Mouse (Mus musculus): ENCODE results near the gene Pdxp. TPM values are rescaled to one million over a fixed set of nuclear protein-coding genes. Genes with fewer than 3 reads are reported as not detected.
A peak's percentile ranks its signal among the peaks of the same experiment; 100 is the strongest.

Pdxp gene
- polyA plus RNA-seq, 1 experiment from 2014 or later = 5.9 TPM

- no peaks in the 10 kb centered on the region for H3K9me3 ChIP-seq (replicated peaks; ENCODE audit: control insufficient read depth, low read length)
- peak overlapping the region; percentile 60 for H3K27ac ChIP-seq (ENCODE audit: low read length)
- 75% methylated on average over 2 of the region's 2 CpGs for WGBS
- H3K9ac ChIP-seq (ENCODE audit: low read length) = peak overlapping the region; percentile 43; the same call in 1 of the 2 replicates
- H3K4me2 ChIP-seq (ENCODE audit: low read depth, low read length) = no peak overlapping the region
- H3K36me3 ChIP-seq (ENCODE audit: control insufficient read depth, insufficient read depth, low read length) = peaks cover 13% of the 10 kb centered on the region; the same call in 1 of the 2 replicates
- no peak for ATAC-seq (ENCODE audit: insufficient read depth, low FRiP score)
- H3K4me1 ChIP-seq (ENCODE audit: control insufficient read depth, insufficient read depth, low read length) = peaks cover 53% of the 10 kb centered on the region
- H3K27me3 ChIP-seq (ENCODE audit: control insufficient read depth, insufficient read depth, low read length) = no peaks in the 10 kb centered on the region
- no peak overlapping the region for H3K4me3 ChIP-seq (replicated peaks; ENCODE audit: low read length)
Measured at GRCm38 (mm10) chr15:78895741-78896140, 18.0 kb upstream of the Pdxp start.

- peak overlapping the region; percentile 43; the same call in 1 of the 2 replicates for H3K9ac ChIP-seq (ENCODE audit: low read length)
- H3K4me1 ChIP-seq (ENCODE audit: control insufficient read depth, insufficient read depth, low read length) = peaks cover 57% of the 10 kb centered on the region
- peaks cover 9% of the 10 kb centered on the region; the same call in 1 of the 2 replicates for H3K36me3 ChIP-seq (ENCODE audit: control insufficient read depth, insufficient read depth, low read length)
- 69% methylated on average over 3 of the region's 3 CpGs for WGBS
- H3K27me3 ChIP-seq (ENCODE audit: control insufficient read depth, insufficient read depth, low read length) = no peaks in the 10 kb centered on the region
- H3K27ac ChIP-seq (ENCODE audit: low read length) = peak overlapping the region; percentile 60
- no peaks in the 10 kb centered on the region for H3K9me3 ChIP-seq (replicated peaks; ENCODE audit: control insufficient read depth, low read length)
- H3K4me3 ChIP-seq (replicated peaks; ENCODE audit: low read length) = no peak overlapping the region
- no peak for ATAC-seq (ENCODE audit: insufficient read depth, low FRiP score)
- no peak overlapping the region for H3K4me2 ChIP-seq (ENCODE audit: low read depth, low read length)
Measured at GRCm38 (mm10) chr15:78896149-78896548, 17.6 kb upstream of the Pdxp start.

DNA sequence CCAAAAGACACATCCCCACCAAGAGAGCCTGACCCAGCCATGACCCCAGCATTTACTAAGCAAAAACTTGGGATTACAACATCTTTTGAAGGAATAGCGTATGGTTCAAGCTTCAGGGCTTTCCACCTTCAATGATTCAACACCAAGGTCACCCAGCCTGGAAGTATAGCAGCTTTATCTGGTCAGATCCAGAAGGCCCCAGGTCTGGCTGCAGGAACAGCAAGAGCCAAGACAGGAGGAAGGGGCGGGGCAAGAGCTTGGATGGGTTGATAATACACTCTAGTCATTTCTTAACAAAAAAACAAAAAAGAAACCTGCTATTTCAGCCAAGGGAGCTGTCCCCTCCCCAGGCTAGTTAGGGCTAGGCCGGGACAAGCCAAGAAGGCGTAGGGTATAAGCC is 16.2 kb upstream of the Pdxp start:
- ATAC-seq (ENCODE audit: insufficient read depth, low FRiP score) = no peak
- H3K9ac ChIP-seq (ENCODE audit: low read length) = no peak overlapping the region
- no peaks in the 10 kb centered on the region for H3K27me3 ChIP-seq (ENCODE audit: control insufficient read depth, insufficient read depth, low read length)
- no peaks in the 10 kb centered on the region for H3K9me3 ChIP-seq (replicated peaks; ENCODE audit: control insufficient read depth, low read length)
- WGBS = 79% methylated on average over 4 of the region's 4 CpGs
- H3K4me3 ChIP-seq (replicated peaks; ENCODE audit: low read length) = no peak overlapping the region
- 0 out of 2 replicates have a peak overlapping the region, but pooled peaks have one; percentile 78 for H3K27ac ChIP-seq (ENCODE audit: low read length)
- H3K36me3 ChIP-seq (ENCODE audit: control insufficient read depth, insufficient read depth, low read length) = 0 out of 2 replicates have a peak, but pooled peaks cover 1% of the 10 kb centered on the region
- H3K4me2 ChIP-seq (ENCODE audit: low read depth, low read length) = no peak overlapping the region
- peaks cover 62% of the 10 kb centered on the region for H3K4me1 ChIP-seq (ENCODE audit: control insufficient read depth, insufficient read depth, low read length)

DNA sequence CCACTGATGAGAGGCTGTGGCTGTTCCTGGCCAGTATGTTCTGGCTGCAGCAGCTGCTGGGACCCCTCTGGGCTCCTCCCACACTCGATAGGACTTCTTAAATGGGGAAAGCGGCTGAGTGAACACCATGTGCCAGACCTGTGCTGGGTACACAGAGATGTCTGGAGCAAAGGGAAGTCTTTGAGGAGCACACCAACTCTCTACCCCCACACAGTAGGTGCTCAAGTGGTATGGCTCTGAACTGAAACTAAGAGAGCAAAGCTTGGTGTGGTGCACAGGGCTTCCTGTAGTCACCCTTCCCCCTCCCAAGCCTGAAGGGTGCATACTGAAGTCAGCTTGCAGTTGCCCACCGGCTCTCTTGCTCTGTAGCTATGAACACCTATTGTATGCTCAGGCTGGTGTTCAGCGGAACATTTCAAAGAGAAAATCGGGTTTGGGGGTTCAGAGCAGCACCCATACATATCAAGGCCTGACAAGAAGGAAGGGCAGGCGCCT is 15.2 kb upstream of the Pdxp start:
- peak overlapping the region; percentile 86 for H3K4me2 ChIP-seq (ENCODE audit: low read depth, low read length)
- no peaks in the 10 kb centered on the region for H3K9me3 ChIP-seq (replicated peaks; ENCODE audit: control insufficient read depth, low read length)
- no peak for ATAC-seq (ENCODE audit: insufficient read depth, low FRiP score)
- H3K27me3 ChIP-seq (ENCODE audit: control insufficient read depth, insufficient read depth, low read length) = no peaks in the 10 kb centered on the region
- peaks cover 65% of the 10 kb centered on the region for H3K4me1 ChIP-seq (ENCODE audit: control insufficient read depth, insufficient read depth, low read length)
- peak overlapping the region; percentile 78 for H3K27ac ChIP-seq (ENCODE audit: low read length)
- peak overlapping the region; percentile 91 for H3K4me3 ChIP-seq (replicated peaks; ENCODE audit: low read length)
- peak overlapping the region; percentile 87; the same call in 1 of the 2 replicates for H3K9ac ChIP-seq (ENCODE audit: low read length)
- peaks cover 8% of the 10 kb centered on the region; the same call in 1 of the 2 replicates for H3K36me3 ChIP-seq (ENCODE audit: control insufficient read depth, insufficient read depth, low read length)
- WGBS = 45% methylated on average over 6 of the region's 6 CpGs

- Histone ChIP-seq H3K9me3 (replicated peaks; ENCODE audit: control insufficient read depth, low read length) (no peaks in the 10 kb centered on the region), H3K4me3 (replicated peaks; ENCODE audit: low read length) (peak within 1 kb of the TSS; percentile 91), H3K9ac (ENCODE audit: low read length) (peak within 1 kb of the TSS; percentile 87), H3K27me3 (ENCODE audit: control insufficient read depth, insufficient read depth, low read length) (no peaks in the 10 kb centered on the region), H3K36me3 (ENCODE audit: control insufficient read depth, insufficient read depth, low read length) (peaks cover 10% of the 10 kb centered on the region; the same call in 1 of the 2 replicates), H3K27ac (ENCODE audit: low read length) (peak within 1 kb of the TSS; percentile 93), H3K4me1 (ENCODE audit: control insufficient read depth, insufficient read depth, low read length) (peaks cover 59% of the 10 kb centered on the region), H3K4me2 (ENCODE audit: low read depth, low read length) (peak within 1 kb of the TSS; percentile 86)
- ATAC-seq (ENCODE audit: insufficient read depth, low FRiP score) = no peak
- WGBS = under 1% methylated on average over 20 of the region's 20 CpGs
Measured at GRCm38 (mm10) chr15:78899409-78899739, 14.3 kb upstream of the Pdxp start, which contains the start of gene Gm49510. Gene Gm49510 (plus strand): TSS chr15:78899667.

DNA sequence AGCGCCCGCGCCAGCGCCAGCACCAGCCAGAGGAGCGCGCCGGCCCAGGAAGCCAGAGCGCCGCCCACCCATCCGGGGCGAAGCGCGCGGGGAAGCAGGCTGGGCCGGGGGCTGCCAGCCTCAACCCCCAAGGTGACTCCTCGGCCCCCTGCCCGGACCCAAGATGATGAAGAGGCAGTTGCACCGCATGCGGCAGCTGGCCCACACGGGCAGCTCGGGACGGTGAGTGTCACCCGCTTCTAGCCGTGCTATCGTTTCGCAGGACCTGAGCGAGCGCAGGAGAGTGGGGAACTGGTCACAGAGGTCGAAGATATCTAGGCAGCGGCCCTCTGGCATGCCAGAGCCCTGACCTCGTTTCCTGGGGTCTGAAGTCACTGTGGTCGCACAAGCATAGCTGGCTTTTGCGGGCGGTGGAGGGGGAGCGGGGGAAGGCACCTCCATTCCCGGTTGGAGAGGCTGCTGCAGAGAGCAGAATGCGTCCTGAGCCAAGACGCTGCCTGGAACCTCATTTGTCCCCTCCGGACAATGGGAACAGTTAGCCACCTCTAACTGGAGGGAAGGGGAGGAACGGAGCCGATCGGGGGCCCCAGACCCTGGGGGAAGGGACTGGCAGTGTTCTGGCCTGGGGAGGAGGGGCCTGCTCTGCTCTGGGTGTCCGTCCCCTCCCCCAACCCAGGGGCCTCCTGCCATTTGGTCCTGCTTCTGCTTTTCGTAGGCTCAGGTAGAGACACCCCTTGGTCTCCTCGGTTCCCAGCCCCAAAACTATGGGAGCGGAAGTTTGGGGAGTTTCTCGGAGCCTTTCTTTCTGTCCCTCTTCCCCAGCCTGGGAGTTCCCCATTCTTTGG is 13.8 kb upstream of the Pdxp start, which contains the start of gene Sh3bp1:
TSS of gene Sh3bp1 (plus strand) at position 29 of the 845 bp plus-strand sequence.
- H3K9me3 ChIP-seq (replicated peaks; ENCODE audit: control insufficient read depth, low read length) = no peaks in the 10 kb centered on the region
- H3K27ac ChIP-seq (ENCODE audit: low read length) = peak within 1 kb of the TSS; percentile 93
- peak; percentile 68 for ATAC-seq (ENCODE audit: insufficient read depth, low FRiP score)
- H3K4me2 ChIP-seq (ENCODE audit: low read depth, low read length) = peak within 1 kb of the TSS; percentile 86
- H3K36me3 ChIP-seq (ENCODE audit: control insufficient read depth, insufficient read depth, low read length) = peaks cover 10% of the 10 kb centered on the region; the same call in 1 of the 2 replicates
- under 1% methylated on average over 47 of the region's 47 CpGs for WGBS
- peaks cover 59% of the 10 kb centered on the region for H3K4me1 ChIP-seq (ENCODE audit: control insufficient read depth, insufficient read depth, low read length)
- no peaks in the 10 kb centered on the region for H3K27me3 ChIP-seq (ENCODE audit: control insufficient read depth, insufficient read depth, low read length)
- H3K4me3 ChIP-seq (replicated peaks; ENCODE audit: low read length) = peak within 1 kb of the TSS; percentile 91
- H3K9ac ChIP-seq (ENCODE audit: low read length) = peak within 1 kb of the TSS; percentile 87

DNA sequence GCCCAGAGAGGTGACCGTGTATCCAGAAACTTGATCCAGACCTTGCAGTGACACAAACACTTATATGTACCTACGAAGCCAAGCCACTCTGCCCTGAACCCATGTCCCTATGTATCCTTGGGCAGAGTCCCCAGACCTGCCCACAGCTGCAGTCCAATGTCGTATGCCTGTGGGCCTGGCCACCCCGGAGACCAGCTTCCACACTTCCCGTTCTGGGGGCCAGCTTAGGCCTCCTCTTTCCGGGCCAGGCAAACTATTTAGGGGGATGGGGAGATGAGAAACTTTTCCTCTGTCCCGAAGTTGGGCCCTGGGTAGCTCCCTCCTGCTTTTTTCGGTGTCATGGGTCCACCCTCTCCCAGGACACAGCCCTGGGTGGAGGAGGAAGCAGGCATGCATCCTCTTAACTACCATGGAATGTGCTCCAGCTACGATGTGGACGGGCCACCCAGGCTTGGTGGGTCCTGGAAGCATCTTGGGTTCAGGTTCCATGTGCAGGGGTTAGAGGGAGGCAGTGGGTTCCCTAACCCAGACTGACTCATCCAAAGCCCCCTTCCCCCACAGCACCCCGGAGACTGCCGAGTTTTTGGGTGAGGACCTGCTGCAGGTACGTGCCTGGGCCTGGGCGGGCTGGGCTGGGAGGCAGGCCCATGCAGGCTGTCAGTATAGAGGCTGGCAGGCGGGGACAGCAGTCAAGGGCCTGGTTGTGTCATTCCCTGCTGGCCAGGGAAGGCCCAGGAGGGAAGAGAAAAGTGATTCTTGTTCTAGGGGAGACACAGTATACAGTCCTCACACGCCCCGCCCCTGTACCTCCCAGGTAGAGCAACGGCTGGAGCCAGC is 12.9 kb upstream of the Pdxp start:
- Histone ChIP-seq H3K4me2 (ENCODE audit: low read depth, low read length) (peak overlapping the region; percentile 86), H3K27ac (ENCODE audit: low read length) (peak overlapping the region; percentile 93), H3K9ac (ENCODE audit: low read length) (peak overlapping the region; percentile 87), H3K9me3 (replicated peaks; ENCODE audit: control insufficient read depth, low read length) (no peaks in the 10 kb centered on the region), H3K4me1 (ENCODE audit: control insufficient read depth, insufficient read depth, low read length) (peaks cover 53% of the 10 kb centered on the region), H3K4me3 (replicated peaks; ENCODE audit: low read length) (peak overlapping the region; percentile 91), H3K36me3 (ENCODE audit: control insufficient read depth, insufficient read depth, low read length) (peaks cover 13% of the 10 kb centered on the region; the same call in 1 of the 2 replicates), H3K27me3 (ENCODE audit: control insufficient read depth, insufficient read depth, low read length) (no peaks in the 10 kb centered on the region)
- 10% methylated on average over 18 of the region's 18 CpGs for WGBS
- ATAC-seq (ENCODE audit: insufficient read depth, low FRiP score) = peak; percentile 26; the same call in 1 of the 2 replicates

DNA sequence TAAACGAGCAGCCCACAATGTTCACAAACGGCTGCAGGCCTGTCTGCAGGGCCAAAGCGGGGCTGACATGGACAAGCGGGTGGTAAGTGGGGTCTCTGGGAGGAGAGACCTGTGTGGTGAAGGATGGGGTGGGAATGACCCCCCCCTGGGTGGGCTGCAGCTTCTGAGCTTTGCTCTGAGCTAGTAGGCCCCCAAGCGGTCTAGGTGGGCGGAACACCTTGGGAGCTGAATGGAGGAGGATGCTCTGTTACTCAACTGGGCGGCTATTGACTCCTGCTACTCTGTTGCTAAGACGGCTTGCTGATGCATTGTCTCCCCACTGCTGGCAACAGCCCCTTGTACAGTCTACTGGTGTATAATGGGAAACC is 12.3 kb upstream of the Pdxp start:
- H3K4me3 ChIP-seq (replicated peaks; ENCODE audit: low read length) = peak overlapping the region; percentile 91
- H3K9ac ChIP-seq (ENCODE audit: low read length) = peak overlapping the region; percentile 87
- H3K9me3 ChIP-seq (replicated peaks; ENCODE audit: control insufficient read depth, low read length) = no peaks in the 10 kb centered on the region
- H3K4me1 ChIP-seq (ENCODE audit: control insufficient read depth, insufficient read depth, low read length) = peaks cover 47% of the 10 kb centered on the region
- WGBS = 47% methylated on average over 8 of the region's 8 CpGs
- H3K4me2 ChIP-seq (ENCODE audit: low read depth, low read length) = peak overlapping the region; percentile 86
- peaks cover 13% of the 10 kb centered on the region; the same call in 1 of the 2 replicates for H3K36me3 ChIP-seq (ENCODE audit: control insufficient read depth, insufficient read depth, low read length)
- H3K27me3 ChIP-seq (ENCODE audit: control insufficient read depth, insufficient read depth, low read length) = no peaks in the 10 kb centered on the region
- peak overlapping the region; percentile 93 for H3K27ac ChIP-seq (ENCODE audit: low read length)
- no peak for ATAC-seq (ENCODE audit: insufficient read depth, low FRiP score)
